Mouse (Mus musculus) liver, embryonic 11.5 days (tissue): ENCODE measurements at regions not wholly inside any gene's neighbourhood (a gene's known extent, or its start where the extent isn't known, plus 50 kb on each side); places are given as distances from the start of the nearest gene placed in this dataset.

Experiments
- ATAC-seq: fragments of 200-750 bp; cut with Nextera tagmentation; replicated peaks from 2 replicates; pipeline ENCODE4 v1.8.0; 2017; ENCODE audit warnings: moderate number of reproducible peaks, mild to moderate bottlenecking, moderate TSS enrichment, moderate library complexity; ENCODE audit not compliant: low FRiP score
- DNase-seq: peaks from one replicate; pipeline ENCODE4 v3.0.0-alpha.2; 2017; ENCODE audit warnings: low spot score
- H3K27ac ChIP-seq: fragments of 300-500 bp; sonication (generic); 2 replicates; pipeline ENCODE4 v1.5.1; 2014; ENCODE audit warnings: mild to moderate bottlenecking, low read depth, low read length, control low read depth
- H3K27me3 ChIP-seq: fragments of 300-500 bp; sonication (generic); replicated peaks from 2 replicates; pipeline ENCODE4 v1.6.1; 2014; ENCODE audit warnings: low read length, mixed read lengths; ENCODE audit not compliant: control insufficient read depth, insufficient read depth
- H3K36me3 ChIP-seq: fragments of 300-500 bp; sonication (generic); 2 replicates; pipeline ENCODE4 v1.6.1; 2014; ENCODE audit warnings: mild to moderate bottlenecking, low read length, moderate library complexity, mixed read lengths; ENCODE audit not compliant: control insufficient read depth, insufficient read depth
- H3K4me1 ChIP-seq: fragments of 300-500 bp; sonication (generic); replicated peaks from 2 replicates; pipeline ENCODE4 v1.6.1; 2014; ENCODE audit warnings: low read length, mixed read lengths; ENCODE audit not compliant: control insufficient read depth, insufficient read depth
- H3K4me2 ChIP-seq: fragments of 300-500 bp; sonication (generic); 2 replicates; pipeline ENCODE4 v1.6.1; 2014; ENCODE audit warnings: mild to moderate bottlenecking, control low read depth, moderate library complexity
- H3K4me3 ChIP-seq: fragments of 300-500 bp; sonication (generic); 2 replicates; pipeline ENCODE4 v1.5.1; 2014; ENCODE audit warnings: low read depth, low read length, control low read depth
- H3K9ac ChIP-seq: fragments of 300-500 bp; sonication (generic); 2 replicates; pipeline ENCODE4 v1.6.1; 2014; ENCODE audit warnings: low read depth, low read length, control low read depth
- H3K9me3 ChIP-seq: fragments of 300-500 bp; sonication (generic); 2 replicates; pipeline ENCODE4 v1.6.1; 2016; ENCODE audit warnings: low read length, inconsistent platforms, mixed read lengths; ENCODE audit not compliant: control insufficient read depth
- WGBS: fragments of 180-500 bp; shearing (Covaris S2); extraction: QIAGEN DNeasy Blood & Tissue Kit; methylation state at CpG from one replicate; pipeline ENCODE4 v1.1.7; 2014; 5-methylcytosine and 5-hydroxymethylcytosine counted together

GRCm38 (mm10) chr7:116665581-116665980 lies 161.4 kb downstream of the Nucb2 start:
- H3K27ac ChIP-seq, result no peak overlapping the region
- DNase-seq (no peak), ATAC-seq (no peak)
- no peaks in the 10 kb centered on the region for H3K36me3 ChIP-seq
- no peak overlapping the region for H3K4me2 ChIP-seq
- no peak overlapping the region for H3K4me3 ChIP-seq
- H3K4me1 ChIP-seq, result no peaks in the 10 kb centered on the region
- WGBS, result 85% methylated on average over 15 of the region's 15 CpGs
- no peaks in the 10 kb centered on the region for H3K9me3 ChIP-seq
- no peaks in the 10 kb centered on the region for H3K27me3 ChIP-seq
- no peak overlapping the region for H3K9ac ChIP-seq

GRCm38 (mm10) chr7:116674199-116675019 lies 170.2 kb downstream of the Nucb2 start:
- no peak overlapping the region for H3K4me2 ChIP-seq
- no peak for DNase-seq

GRCm38 (mm10) chr7:116676696-116677095 lies 172.5 kb downstream of the Nucb2 start:
- Histone ChIP-seq H3K4me2 (no peak overlapping the region), H3K36me3 (no peaks in the 10 kb centered on the region), H3K27ac (no peak overlapping the region), H3K9ac (no peak overlapping the region), H3K4me1 (no peaks in the 10 kb centered on the region), H3K4me3 (no peak overlapping the region), H3K27me3 (no peaks in the 10 kb centered on the region), H3K9me3 (no peaks in the 10 kb centered on the region)
- DNase-seq (no peak), ATAC-seq (no peak)
- 67% methylated on average over 1 of the region's 1 CpGs for WGBS

More at GRCm38 (mm10) chr7:116674199-116675019, 170.2 kb downstream of the Nucb2 start:
- no peak overlapping the region for H3K9ac ChIP-seq
- no peaks in the 10 kb centered on the region for H3K36me3 ChIP-seq
- H3K9me3 ChIP-seq, result no peaks in the 10 kb centered on the region
- H3K27ac ChIP-seq, result no peak overlapping the region
- ATAC-seq, result no peak
- no peak overlapping the region for H3K4me3 ChIP-seq
- no peaks in the 10 kb centered on the region for H3K27me3 ChIP-seq
- WGBS, result 61% methylated on average over 16 of the region's 16 CpGs
- no peaks in the 10 kb centered on the region for H3K4me1 ChIP-seq

GRCm38 (mm10) chr7:116679195-116679594 lies 175.0 kb downstream of the Nucb2 start:
- WGBS, result 70% methylated on average over 4 of the region's 4 CpGs

GRCm38 (mm10) chr7:116680523-116680922 lies 176.4 kb downstream of the Nucb2 start:
- no peaks in the 10 kb centered on the region for H3K9me3 ChIP-seq
- DNase-seq (no peak), ATAC-seq (no peak)
- no peak overlapping the region for H3K4me2 ChIP-seq
- no peak overlapping the region for H3K4me3 ChIP-seq
- H3K36me3 ChIP-seq, result no peaks in the 10 kb centered on the region
- WGBS, result 79% methylated on average over 3 of the region's 3 CpGs
- no peak overlapping the region for H3K9ac ChIP-seq
- H3K4me1 ChIP-seq, result no peaks in the 10 kb centered on the region
- no peaks in the 10 kb centered on the region for H3K27me3 ChIP-seq
- no peak overlapping the region for H3K27ac ChIP-seq

More at GRCm38 (mm10) chr7:116679195-116679594, 175.0 kb downstream of the Nucb2 start:
- H3K4me2 ChIP-seq, result no peak overlapping the region
- no peaks in the 10 kb centered on the region for H3K36me3 ChIP-seq
- ATAC-seq (no peak), DNase-seq (no peak)
- no peaks in the 10 kb centered on the region for H3K9me3 ChIP-seq
- no peak overlapping the region for H3K4me3 ChIP-seq
- no peak overlapping the region for H3K27ac ChIP-seq
- H3K4me1 ChIP-seq, result no peaks in the 10 kb centered on the region
- H3K27me3 ChIP-seq, result no peaks in the 10 kb centered on the region
- H3K9ac ChIP-seq, result no peak overlapping the region

GRCm38 (mm10) chr7:116681268-116681667 lies 177.1 kb downstream of the Nucb2 start:
- no peak overlapping the region for H3K4me3 ChIP-seq
- no peaks in the 10 kb centered on the region for H3K4me1 ChIP-seq
- no peak overlapping the region for H3K9ac ChIP-seq
- H3K4me2 ChIP-seq, result no peak overlapping the region
- no peak for ATAC-seq
- DNase-seq, result no peak
- H3K27me3 ChIP-seq, result no peaks in the 10 kb centered on the region
- H3K36me3 ChIP-seq, result no peaks in the 10 kb centered on the region
- 58% methylated on average over 8 of the region's 8 CpGs for WGBS
- no peak overlapping the region for H3K27ac ChIP-seq
- H3K9me3 ChIP-seq, result no peaks in the 10 kb centered on the region

- ATAC-seq, result no peak
- 63% methylated on average over 2 of the region's 2 CpGs for WGBS
- no peaks in the 10 kb centered on the region for H3K4me1 ChIP-seq
Observed at GRCm38 (mm10) chr7:116700409-116700808, 196.2 kb downstream of the Nucb2 start.

GRCm38 (mm10) chr7:116701466-116702342 lies 197.5 kb downstream of the Nucb2 start:
- no peaks in the 10 kb centered on the region for H3K27me3 ChIP-seq
- peak; percentile 63 for DNase-seq
- no peaks in the 10 kb centered on the region for H3K36me3 ChIP-seq
- WGBS, result 42% methylated on average over 14 of the region's 14 CpGs
- 0 out of 2 replicates have a peak, but pooled peaks cover 2% of the 10 kb centered on the region for H3K9me3 ChIP-seq
- H3K4me1 ChIP-seq, result no peaks in the 10 kb centered on the region
- no peak overlapping the region for H3K27ac ChIP-seq
- H3K4me3 ChIP-seq, result no peak overlapping the region
- ATAC-seq, result peak; percentile 61
- H3K4me2 ChIP-seq, result no peak overlapping the region
- no peak overlapping the region for H3K9ac ChIP-seq

More at GRCm38 (mm10) chr7:116700409-116700808, 196.2 kb downstream of the Nucb2 start:
- Histone ChIP-seq H3K27ac (no peak overlapping the region), H3K9me3 (no peaks in the 10 kb centered on the region), H3K4me2 (no peak overlapping the region), H3K36me3 (no peaks in the 10 kb centered on the region), H3K27me3 (no peaks in the 10 kb centered on the region), H3K9ac (no peak overlapping the region), H3K4me3 (no peak overlapping the region)
- DNase-seq, result no peak
